Mouse (Mus musculus): ENCODE measurements around the gene S100a13.

DNA sequence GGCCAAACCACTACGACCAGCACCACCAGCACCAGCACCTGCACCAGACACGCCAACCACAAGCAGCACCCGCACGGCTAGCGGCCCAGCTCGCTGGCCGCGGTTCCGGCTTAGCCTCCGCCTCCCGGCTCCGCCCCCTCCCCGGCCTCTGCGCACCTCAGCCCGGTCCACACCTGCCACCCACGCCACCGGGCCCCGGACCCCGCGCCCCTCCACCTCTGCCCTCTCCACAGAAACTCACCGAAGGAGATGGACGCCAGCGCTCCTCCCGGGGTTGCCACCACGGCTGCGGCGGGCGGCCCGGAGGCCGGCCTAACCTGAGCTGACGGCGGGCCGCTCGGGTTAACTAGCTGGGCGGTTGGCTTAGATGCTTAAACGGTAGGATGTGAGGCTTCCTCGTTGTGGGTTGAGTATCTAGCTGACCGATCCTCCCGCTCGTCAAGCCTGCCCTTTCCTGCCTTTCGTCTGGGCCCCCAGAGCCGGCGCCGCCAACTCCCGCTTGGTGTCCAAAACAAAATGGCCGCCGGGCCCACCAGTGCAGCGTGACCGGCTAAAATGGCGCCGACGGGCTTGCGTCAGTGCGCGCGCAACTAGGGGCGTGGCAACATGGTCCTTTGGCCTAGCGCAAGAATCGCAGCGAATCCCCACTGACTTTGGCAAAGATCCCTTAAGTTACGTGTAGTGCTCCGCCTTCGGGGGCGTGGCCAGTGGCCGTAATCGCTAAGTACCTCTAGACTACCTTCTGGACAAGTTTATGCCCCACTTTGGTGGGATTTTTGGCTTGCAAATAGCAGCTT lies 5.1 kb upstream of the S100a13 start, which contains the start of gene Chtop:
- TF ChIP-seq POLR2A (IDR thresholded peaks at IDR 0.05; ENCODE audit: low read depth, low read length): peak; percentile 36
- TF ChIP-seq CTCF (conservative IDR thresholded peaks at IDR 0.05; ENCODE audit: insufficient read depth, insufficient read length, low read depth, low read length): no peak

All from kidney, adult 2 months (tissue).